Mouse (Mus musculus) lung, adult 2 months (tissue): Measurements from ENCODE around the gene Srsf10.

Experiments used
- CTCF ChIP-seq: fragments of 200-500 bp; IDR thresholded peaks from 2 replicates; pipeline ENCODE4 v1.5.1; 2011; ENCODE audit warnings: mild to moderate bottlenecking, low read length, control low read depth; ENCODE audit not compliant: insufficient read depth
- POLR2A ChIP-seq: fragments of 200-500 bp; IDR thresholded peaks from 2 replicates; pipeline ENCODE4 v1.6.1; 2011; ENCODE audit warnings: low read depth, mild to moderate bottlenecking, control low read depth, low read length, borderline replicate concordance; ENCODE audit errors: extremely low read depth

- TF ChIP-seq CTCF (no peak), POLR2A (no peak)
Observed at GRCm38 (mm10) chr4:135821772-135822171, 33.8 kb upstream of the Srsf10 start.
